Mouse (Mus musculus): Measurements from ENCODE around the gene Ackr2.

The Ackr2 gene

DNA sequence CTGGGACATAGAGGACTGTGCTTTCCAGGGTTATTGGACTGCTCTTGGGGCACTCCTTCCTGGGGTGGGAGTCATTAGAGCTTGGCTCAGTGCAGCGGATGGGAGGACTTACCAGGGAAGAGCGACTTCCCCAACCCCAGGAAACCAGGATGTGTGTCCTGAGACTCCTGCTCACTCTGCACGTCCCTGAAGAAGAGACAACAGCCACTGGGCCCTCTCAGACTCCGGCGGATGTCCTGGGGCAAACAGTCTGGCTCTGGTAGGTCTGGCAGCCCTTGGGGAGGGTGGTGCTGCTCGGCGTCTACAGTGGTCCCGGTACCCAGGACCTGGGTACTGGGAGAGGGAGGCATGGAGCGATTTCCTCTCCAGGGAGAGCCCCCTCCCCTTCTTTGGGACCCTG, at the start of gene Ackr2:
Ackr2 (plus strand) TSS at position 111 of the 400 bp plus-strand sequence.
- DNase-seq (ENCODE audit: low spot score in 2 of 2): no peak

DNA sequence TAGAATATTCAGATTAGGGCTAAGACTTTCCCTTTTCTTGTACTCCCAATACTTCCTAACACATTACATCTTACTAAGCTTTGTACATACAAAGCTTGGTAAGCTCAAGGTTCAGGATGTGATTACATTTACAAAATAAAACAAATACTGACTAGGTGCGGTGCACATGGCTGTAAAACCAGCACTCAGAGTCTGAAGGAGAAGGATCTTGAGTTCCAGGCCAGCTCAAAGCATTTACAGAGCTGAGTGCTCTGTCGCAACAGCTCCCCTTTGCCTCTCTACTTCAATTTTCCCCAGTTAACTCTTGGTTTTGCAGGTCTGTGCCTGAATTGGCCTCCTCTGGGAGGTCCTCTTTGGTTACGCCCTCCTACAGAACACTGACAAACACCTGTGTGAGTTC, 43.9 kb upstream of the Ackr2 start:
- DNase-seq (ENCODE audit: low spot score in 2 of 2): no peak

- DNase-seq (ENCODE audit: low spot score in 2 of 2): peak in 1 of 2 experiments; percentile 20
Observed at GRCm38 (mm10) chr9:121856649-121857416, 41.3 kb upstream of the Ackr2 start.

DNA sequence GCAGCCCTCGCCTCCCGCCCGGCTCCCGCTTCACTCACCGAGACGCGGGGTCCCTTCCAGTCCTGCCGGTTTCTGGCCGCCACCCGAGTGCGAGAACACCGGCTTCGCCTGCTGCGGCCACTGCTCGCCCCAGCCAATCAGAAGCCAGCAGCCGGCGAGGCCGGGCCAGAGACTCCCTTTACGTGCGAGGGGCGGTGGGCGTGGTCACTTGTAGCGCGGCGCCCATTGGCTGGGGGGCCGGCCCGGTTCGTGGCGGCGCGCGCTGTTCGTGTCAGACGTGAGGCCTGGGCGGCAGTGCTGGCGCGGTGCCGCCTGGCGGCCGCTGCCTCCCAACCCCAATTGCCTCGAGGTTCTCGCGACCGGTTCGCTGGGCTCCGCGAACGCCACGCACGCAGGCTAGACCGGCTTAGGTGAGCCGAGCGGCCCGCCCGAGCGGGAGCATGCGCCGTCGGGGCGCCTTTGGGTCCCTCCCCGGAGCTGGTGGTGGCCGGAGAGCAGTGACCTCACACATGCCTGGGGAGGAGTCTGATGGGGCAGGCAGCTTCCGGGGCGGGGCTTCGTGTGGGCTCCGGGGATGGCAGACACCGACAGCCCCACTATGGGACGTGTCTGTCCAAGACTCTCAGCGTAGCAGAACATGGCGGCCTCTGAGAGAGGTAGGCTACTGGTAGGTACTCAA, 40.5 kb upstream of the Ackr2 start:
- DNase-seq (ENCODE audit: low spot score in 2 of 2): peak; percentile 93 to 97

DNA sequence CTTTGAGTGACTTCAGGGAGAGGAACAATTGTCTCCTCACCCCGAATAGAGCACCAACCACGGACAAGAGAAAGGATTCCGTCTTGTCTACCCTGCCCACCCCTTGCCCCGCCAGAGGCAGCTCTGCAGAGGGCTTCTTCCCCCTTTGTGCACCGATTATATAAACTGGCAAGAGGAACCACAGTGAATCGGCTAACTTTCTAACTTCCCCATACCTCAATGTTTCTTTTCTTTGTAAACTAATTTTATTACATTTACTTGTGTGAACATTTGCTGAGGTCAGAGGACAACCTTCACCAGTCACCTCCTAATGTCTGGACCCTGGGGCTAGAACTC, 40.0 kb upstream of the Ackr2 start, which contains the start of gene Higd1a:
Higd1a (minus strand) TSS at position 210 of the 336 bp plus-strand sequence.
- no peak for DNase-seq (ENCODE audit: low spot score in 2 of 2)

GRCm38 (mm10) chr9:121859345-121859744, 38.8 kb upstream of the Ackr2 start:
- DNase-seq (ENCODE audit: low spot score in 2 of 2): no peak

GRCm38 (mm10) chr9:121860921-121861320, 37.2 kb upstream of the Ackr2 start:
- DNase-seq (ENCODE audit: low spot score in 2 of 2): no peak

DNA sequence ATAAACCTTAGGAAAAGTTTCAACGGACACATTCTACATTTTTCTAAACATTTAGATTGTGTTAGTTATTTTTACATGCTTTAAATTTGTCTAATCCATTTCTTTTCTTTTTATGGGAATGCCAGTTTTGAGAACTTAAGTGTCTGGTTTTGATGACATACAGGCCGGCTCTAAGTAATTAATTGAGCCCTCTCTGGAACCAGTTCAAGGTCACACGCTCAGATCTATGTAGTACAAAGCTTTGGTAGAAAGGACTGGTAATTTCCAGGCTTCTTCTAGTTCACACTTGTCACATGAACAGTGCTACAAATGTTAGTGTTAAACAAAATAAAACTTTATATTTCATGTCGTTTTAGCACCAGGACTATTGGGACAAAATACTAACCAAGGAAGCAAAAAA, 33.3 kb upstream of the Ackr2 start:
- DNase-seq (ENCODE audit: low spot score in 2 of 2): no peak

DNA sequence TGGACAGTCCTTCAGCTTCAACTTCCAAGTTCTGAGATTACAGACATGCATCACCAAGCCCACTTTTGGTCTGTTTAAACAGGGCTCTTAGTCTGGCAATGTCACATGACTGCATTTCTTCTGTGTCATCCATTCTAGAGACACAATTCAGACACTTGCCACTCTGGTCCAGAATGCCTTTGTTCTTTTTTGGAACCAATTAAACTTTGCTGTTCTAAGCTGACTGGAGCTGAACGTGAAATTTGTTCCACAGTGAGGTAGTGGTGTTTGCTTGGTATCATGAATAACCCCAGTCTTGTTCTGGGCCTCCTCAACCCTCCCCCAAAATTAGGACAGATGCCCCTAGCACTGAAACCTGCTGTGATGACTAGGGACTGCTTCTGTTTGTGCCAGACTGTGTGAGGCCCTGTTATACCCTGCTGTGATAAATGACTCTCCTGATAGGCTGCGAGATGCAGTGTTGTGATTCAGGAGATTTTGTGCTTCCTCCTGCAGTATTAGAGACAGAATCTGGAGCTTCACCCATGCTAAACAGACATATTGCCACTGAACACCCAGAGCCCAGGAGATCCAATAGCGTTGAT, 32.6 kb upstream of the Ackr2 start:
- DNase-seq (ENCODE audit: low spot score in 2 of 2): no peak

- no peak for DNase-seq (ENCODE audit: low spot score in 2 of 2)
Observed at GRCm38 (mm10) chr9:121867632-121868031, 30.5 kb upstream of the Ackr2 start.

- no peak for DNase-seq (ENCODE audit: low spot score in 2 of 2)
Observed at GRCm38 (mm10) chr9:121868236-121868635, 29.9 kb upstream of the Ackr2 start.

GRCm38 (mm10) chr9:121869432-121869831, 28.7 kb upstream of the Ackr2 start:
- DNase-seq (ENCODE audit: low spot score in 2 of 2): no peak

- DNase-seq (ENCODE audit: low spot score in 2 of 2): no peak
Observed at GRCm38 (mm10) chr9:121869973-121870515, 28.1 kb upstream of the Ackr2 start.

GRCm38 (mm10) chr9:121872062-121872683, 26.0 kb upstream of the Ackr2 start:
- no peak for DNase-seq (ENCODE audit: low spot score in 2 of 2)

GRCm38 (mm10) chr9:121873578-121873977, 24.6 kb upstream of the Ackr2 start:
- no peak for DNase-seq (ENCODE audit: low spot score in 2 of 2)

- DNase-seq (ENCODE audit: low spot score in 2 of 2): peak in 1 of 2 experiments; percentile 84
Observed at GRCm38 (mm10) chr9:121877052-121877740, 21.0 kb upstream of the Ackr2 start.

GRCm38 (mm10) chr9:121880840-121881239, 17.3 kb upstream of the Ackr2 start:
- DNase-seq (ENCODE audit: low spot score in 2 of 2): peak; percentile 25 to 75

GRCm38 (mm10) chr9:121881301-121881700, 16.9 kb upstream of the Ackr2 start:
- DNase-seq (ENCODE audit: low spot score in 2 of 2): peak in 1 of 2 experiments; percentile 30

DNA sequence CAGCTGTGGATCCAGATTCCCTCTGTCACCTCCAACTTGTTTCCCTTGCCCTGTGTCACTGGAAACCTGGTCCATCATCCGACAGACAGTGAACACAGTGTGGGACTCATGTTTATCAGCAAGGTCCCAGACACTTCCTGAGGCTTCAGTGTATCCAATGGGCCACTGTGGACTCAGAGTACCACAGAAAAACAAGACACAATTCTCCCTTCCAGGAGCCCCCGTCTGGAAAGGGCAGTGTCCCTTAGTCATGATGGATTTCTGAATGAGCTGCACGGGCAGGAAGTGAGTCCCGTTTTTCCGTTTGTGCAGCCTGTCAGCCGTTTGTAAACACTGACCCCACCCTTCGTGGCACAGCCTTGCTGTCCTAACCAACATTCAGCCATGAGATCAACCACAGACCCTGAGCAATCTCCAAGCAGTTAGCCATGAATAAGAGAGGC, 16.1 kb upstream of the Ackr2 start:
- DNase-seq (ENCODE audit: low spot score in 2 of 2): no peak

DNA sequence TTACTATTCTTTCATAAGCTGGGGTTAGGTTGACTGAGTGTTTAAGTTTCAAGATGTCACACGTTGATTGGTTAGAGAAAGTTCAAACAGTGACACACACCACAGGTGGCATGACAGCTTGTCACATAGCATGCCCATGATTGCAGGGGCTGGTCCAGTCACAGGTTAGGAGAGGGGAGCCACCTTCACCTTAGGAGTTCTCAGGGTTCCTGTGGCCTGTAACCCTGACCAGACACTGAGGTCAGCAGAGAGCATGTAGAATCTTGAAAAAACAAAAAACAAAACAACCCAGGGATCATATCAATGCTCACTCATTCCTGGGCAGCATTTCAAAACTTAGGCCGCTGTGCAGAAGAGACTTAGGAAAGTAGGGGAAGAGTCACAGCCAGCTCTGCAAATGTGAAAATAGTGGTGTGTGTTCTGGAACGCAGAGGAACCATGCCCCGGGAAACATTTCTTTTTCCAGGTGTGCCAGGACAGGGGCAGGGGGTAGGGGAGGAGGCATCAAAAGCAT, 8.2 kb upstream of the Ackr2 start:
- no peak for DNase-seq (ENCODE audit: low spot score in 2 of 2)

GRCm38 (mm10) chr9:121890441-121890941, 7.7 kb upstream of the Ackr2 start:
- DNase-seq (ENCODE audit: low spot score in 2 of 2): peak; percentile 33 to 47

All from left cerebral cortex, adult 9 months (tissue).